Mouse (Mus musculus) forebrain, embryonic 14.5 days (tissue): ENCODE data around the gene Npc1l1. TPM values are rescaled to one million over a fixed set of nuclear protein-coding genes. Genes with fewer than 3 reads are reported as not detected.

Experiments
- ATAC-seq: fragments of 200-750 bp; cut with Nextera tagmentation; 2 replicates; pipeline ENCODE4 v1.8.0; 2017; ENCODE audit warnings: mild to moderate bottlenecking, moderate library complexity
- DNase-seq: peaks from one replicate; pipeline ENCODE4 v3.0.0-alpha.2; 2015; ENCODE audit warnings: low spot score
- H3K27ac ChIP-seq: fragments of 300-500 bp; sonication (generic); 2 replicates; pipeline ENCODE4 v1.5.1; 2014; ENCODE audit warnings: low read depth, mild to moderate bottlenecking, control low read depth, low read length, moderate library complexity
- H3K27me3 ChIP-seq: fragments of 300-500 bp; sonication (generic); replicated peaks from 2 replicates; pipeline ENCODE4 v1.6.1; 2014; ENCODE audit warnings: low read length, control low read depth, mixed read lengths; ENCODE audit not compliant: control insufficient read depth, insufficient read depth
- H3K36me3 ChIP-seq: fragments of 300-500 bp; sonication (generic); 2 replicates; pipeline ENCODE4 v1.6.1; 2014; ENCODE audit warnings: low read length, control low read depth; ENCODE audit not compliant: control insufficient read depth, insufficient read depth
- H3K4me1 ChIP-seq: fragments of 300-500 bp; sonication (generic); 2 replicates; pipeline ENCODE4 v1.6.1; 2014; ENCODE audit warnings: antibody characterized with exemption, low read length, control low read depth; ENCODE audit not compliant: control insufficient read depth, insufficient read depth
- H3K4me2 ChIP-seq: fragments of 300-500 bp; sonication (generic); 2 replicates; pipeline ENCODE4 v1.6.1; 2014; ENCODE audit warnings: mild to moderate bottlenecking, control low read depth, low read length
- H3K4me3 ChIP-seq: fragments of 300-500 bp; sonication (generic); 2 replicates; pipeline ENCODE4 v1.5.1; 2014; ENCODE audit warnings: low read depth, low read length, control low read depth
- H3K9ac ChIP-seq: fragments of 300-500 bp; sonication (generic); 2 replicates; pipeline ENCODE4 v1.6.1; 2014; ENCODE audit warnings: mild to moderate bottlenecking, low read length, control low read depth, moderate library complexity
- H3K9me3 ChIP-seq: fragments of 300-500 bp; sonication (generic); replicated peaks from 2 replicates; pipeline ENCODE4 v1.6.1; 2016; ENCODE audit warnings: low read length, control low read depth, mixed read lengths; ENCODE audit not compliant: control insufficient read depth
- WGBS: fragments of 180-500 bp; shearing (Covaris S2); extraction: QIAGEN DNeasy Blood & Tissue Kit; methylation state at CpG from one replicate; pipeline ENCODE4 v1.1.7; 2014; 5-methylcytosine and 5-hydroxymethylcytosine counted together
- polyA plus RNA-seq: library from polyadenylated mRNA; unstranded; fragments of >200 nt; fragmentation: Nextera tagmentation; extraction: Ambion mirVana; gene quantifications from 2 replicates; pipeline ENCODE4 v1.2.1, GENCODE M21; 2014

Gene Npc1l1
- polyA plus RNA-seq, 1 experiment from 2014 or later = 0.05 TPM

DNA sequence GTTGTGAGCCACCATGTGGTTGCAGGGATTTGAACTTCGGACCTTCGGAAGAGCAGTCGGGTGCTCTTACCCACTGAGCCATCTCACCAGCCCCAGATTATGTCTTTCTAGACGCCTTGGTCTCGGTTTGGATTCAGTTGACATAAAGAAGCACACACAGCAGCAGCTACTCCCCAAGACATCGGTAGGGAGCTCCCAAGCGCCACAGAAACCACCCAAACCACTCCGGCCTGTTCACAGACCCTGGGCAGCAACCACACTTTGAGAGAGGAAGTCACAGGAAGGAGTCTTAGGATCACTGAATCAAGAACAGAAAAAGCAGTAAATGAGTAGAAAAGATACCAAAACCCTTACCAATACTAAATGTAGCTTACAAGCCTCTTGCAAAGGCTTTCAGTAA is 33.2 kb downstream of the Npc1l1 start:
- 93% methylated on average over 8 of the region's 8 CpGs for WGBS
- no peak for DNase-seq
- no peak for ATAC-seq

DNA sequence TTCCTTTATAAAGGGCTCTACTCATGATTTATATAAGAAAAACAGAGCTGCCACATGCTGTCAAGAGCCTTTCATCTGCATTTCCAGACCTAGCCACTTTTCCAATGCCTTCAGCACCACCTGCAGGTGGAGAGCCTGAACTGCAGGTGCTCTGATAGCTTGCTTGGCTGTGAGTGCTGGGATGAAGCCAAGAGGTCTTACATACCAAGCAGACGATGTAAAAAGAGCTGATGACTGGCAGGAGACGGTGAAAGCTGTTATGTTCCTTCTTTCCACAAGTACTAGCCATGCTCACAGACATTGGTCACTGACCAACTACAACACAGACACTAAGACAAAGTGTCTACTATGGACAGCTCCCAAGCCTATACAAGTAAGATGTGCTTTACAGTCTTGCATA is 42.1 kb downstream of the Npc1l1 start:
- peaks cover 9% of the 10 kb centered on the region for H3K4me1 ChIP-seq
- 0 out of 2 replicates have a peak overlapping the region, but pooled peaks have one; percentile 9 for H3K27ac ChIP-seq
- H3K27me3 ChIP-seq = no peaks in the 10 kb centered on the region
- no peak overlapping the region for H3K4me3 ChIP-seq
- WGBS = 1% methylated on average over 2 of the region's 2 CpGs
- H3K4me2 ChIP-seq = no peak overlapping the region
- DNase-seq (peak; percentile 97), ATAC-seq (peak; percentile 77)
- no peaks in the 10 kb centered on the region for H3K9me3 ChIP-seq
- H3K36me3 ChIP-seq = peaks cover 17% of the 10 kb centered on the region; the same call in 1 of the 2 replicates
- H3K9ac ChIP-seq = no peak overlapping the region

More for the DNA sequence above, 33.2 kb downstream of the Npc1l1 start:
- Histone ChIP-seq H3K27me3 (no peaks in the 10 kb centered on the region), H3K9ac (no peak overlapping the region), H3K4me3 (no peak overlapping the region), H3K9me3 (no peaks in the 10 kb centered on the region), H3K4me1 (peaks cover 13% of the 10 kb centered on the region), H3K4me2 (no peak overlapping the region), H3K27ac (no peak overlapping the region), H3K36me3 (peaks cover 11% of the 10 kb centered on the region; the same call in 1 of the 2 replicates)

DNA sequence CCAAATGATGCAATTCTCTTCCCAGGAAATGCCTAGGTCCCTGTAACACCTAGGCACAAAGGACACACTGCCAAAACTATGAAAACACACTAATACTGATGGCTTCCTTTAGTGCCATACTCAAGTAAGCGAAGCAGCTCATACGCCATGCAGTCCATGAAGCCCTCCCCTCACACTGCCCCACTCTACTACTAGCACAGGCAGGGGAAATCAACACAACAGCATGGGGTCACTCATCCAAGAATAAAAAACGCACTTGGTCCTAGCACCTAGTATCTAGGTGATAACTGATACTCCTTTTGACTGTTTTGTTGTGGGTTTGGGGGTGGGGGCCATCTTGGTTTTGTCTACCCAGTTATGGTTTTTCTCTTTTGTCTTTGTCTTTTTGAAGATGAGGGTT is 42.5 kb downstream of the Npc1l1 start:
- H3K9me3 ChIP-seq = no peaks in the 10 kb centered on the region
- DNase-seq (peak; percentile 5), ATAC-seq (0 out of 2 replicates have a peak, but pooled peaks have one; percentile 36)
- 92% methylated on average over 3 of the region's 3 CpGs for WGBS
- H3K4me1 ChIP-seq = peaks cover 11% of the 10 kb centered on the region
- no peak overlapping the region for H3K4me2 ChIP-seq
- H3K27ac ChIP-seq = no peak overlapping the region
- H3K4me3 ChIP-seq = no peak overlapping the region
- 0 out of 2 replicates have a peak, but pooled peaks cover 12% of the 10 kb centered on the region for H3K36me3 ChIP-seq
- H3K9ac ChIP-seq = no peak overlapping the region
- no peaks in the 10 kb centered on the region for H3K27me3 ChIP-seq

DNA sequence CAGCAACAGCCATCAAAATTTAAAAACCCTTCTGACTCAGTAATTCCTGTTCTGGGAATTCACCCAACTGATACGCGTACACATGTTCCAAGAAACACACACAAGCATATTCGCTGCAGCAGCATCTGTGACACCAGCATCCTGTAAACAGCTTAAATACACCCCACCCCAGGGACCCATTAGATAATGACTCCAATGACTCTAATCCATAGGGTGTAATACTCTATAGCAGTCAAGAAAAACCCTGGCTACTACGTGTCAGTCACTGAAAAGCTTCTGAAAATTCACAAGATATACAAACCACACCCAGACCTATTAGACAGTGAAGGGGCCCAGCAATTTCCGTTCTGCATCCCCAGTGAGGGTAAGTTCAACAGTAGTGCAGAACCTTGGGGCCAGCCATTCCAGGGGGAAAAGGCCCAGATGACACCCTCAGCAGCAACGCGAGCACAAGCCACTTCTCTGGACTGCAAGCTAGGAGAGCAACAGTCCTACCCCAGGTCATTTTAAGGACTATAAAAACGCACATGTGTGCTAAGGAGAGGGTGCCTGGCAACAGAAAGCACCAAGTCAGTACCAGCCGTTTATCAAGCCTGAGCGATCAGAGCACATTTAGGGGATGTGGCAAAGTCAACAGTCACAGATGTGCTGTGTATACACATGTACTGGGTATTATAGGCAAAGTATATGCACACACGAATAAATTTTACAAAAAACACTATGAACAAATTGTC is 45.6 kb downstream of the Npc1l1 start:
- ATAC-seq = no peak
- 75% methylated on average over 11 of the region's 11 CpGs for WGBS
- 0 out of 2 replicates have a peak overlapping the region, but pooled peaks have one; percentile 29 for H3K9ac ChIP-seq

DNA sequence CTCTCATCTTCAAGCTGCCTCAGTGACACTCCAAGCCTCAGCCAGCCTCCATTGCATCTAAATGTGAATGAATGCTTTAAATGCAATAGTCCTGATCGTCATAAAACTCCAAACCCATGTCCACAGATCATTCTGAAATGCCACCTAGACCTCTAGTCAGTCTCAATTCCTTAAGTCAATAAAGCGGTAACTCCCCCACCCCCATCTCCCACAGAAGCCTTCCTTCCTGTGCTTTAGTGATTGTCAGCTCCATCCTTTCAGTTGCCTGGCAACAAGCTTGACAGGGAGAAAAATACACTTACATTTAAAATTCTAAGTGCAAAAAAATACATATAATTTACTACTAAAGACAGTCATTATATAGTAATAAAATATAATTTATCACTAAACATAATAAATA is 46.7 kb downstream of the Npc1l1 start:
- no peak for ATAC-seq
- Histone ChIP-seq H3K9me3 (no peaks in the 10 kb centered on the region), H3K4me3 (no peak overlapping the region), H3K4me1 (peaks cover 20% of the 10 kb centered on the region), H3K36me3 (0 out of 2 replicates have a peak, but pooled peaks cover 4% of the 10 kb centered on the region), H3K9ac (no peak overlapping the region), H3K27ac (no peak overlapping the region), H3K4me2 (no peak overlapping the region), H3K27me3 (no peaks in the 10 kb centered on the region)
- 84% methylated on average over 2 of the region's 2 CpGs for WGBS
- DNase-seq = peak; percentile 32

More for the DNA sequence above, 45.6 kb downstream of the Npc1l1 start:
- DNase-seq = peak; percentile 33
- Histone ChIP-seq H3K4me2 (no peak overlapping the region), H3K27me3 (no peaks in the 10 kb centered on the region), H3K4me3 (no peak overlapping the region), H3K4me1 (peaks cover 11% of the 10 kb centered on the region), H3K9me3 (no peaks in the 10 kb centered on the region), H3K27ac (peak overlapping the region; percentile 17; the same call in 1 of the 2 replicates), H3K36me3 (0 out of 2 replicates have a peak, but pooled peaks cover 4% of the 10 kb centered on the region)

DNA sequence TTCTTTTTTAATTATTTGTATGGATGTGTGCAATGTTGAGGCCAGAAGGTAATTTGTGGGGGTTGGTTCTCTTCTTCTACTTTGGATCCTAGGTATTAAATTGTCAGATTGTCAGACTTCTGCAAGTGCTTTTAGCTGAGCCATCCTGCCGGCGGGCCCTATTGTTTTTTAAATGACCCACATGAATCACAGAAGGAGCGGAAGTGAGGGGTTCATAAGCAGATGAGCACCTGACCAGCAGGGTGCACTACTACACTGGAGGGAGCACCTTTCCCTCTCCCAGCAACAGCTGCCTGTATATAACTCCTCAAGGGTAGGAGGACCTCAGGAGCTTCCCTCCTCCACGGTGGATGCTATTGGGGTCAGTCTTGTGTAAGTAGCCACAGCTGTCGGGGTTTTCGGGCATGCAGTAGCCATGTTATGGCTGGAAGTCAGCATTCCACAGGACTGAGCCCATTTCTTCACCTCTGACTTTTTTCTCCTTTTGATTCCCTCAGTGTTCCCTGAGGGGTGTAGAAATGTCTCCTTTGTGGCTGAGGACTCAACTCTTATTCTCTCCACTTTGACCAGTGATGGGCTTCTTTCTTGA is 49.0 kb downstream of the Npc1l1 start:
- ATAC-seq (no peak), DNase-seq (no peak)
- H3K9me3 ChIP-seq = no peaks in the 10 kb centered on the region
- no peak overlapping the region for H3K4me2 ChIP-seq
- WGBS = 46% methylated on average over 6 of the region's 6 CpGs
- no peak overlapping the region for H3K9ac ChIP-seq
- H3K4me1 ChIP-seq = peaks cover 16% of the 10 kb centered on the region
- H3K27ac ChIP-seq = no peak overlapping the region
- no peak overlapping the region for H3K4me3 ChIP-seq
- no peaks in the 10 kb centered on the region for H3K36me3 ChIP-seq
- H3K27me3 ChIP-seq = no peaks in the 10 kb centered on the region

DNA sequence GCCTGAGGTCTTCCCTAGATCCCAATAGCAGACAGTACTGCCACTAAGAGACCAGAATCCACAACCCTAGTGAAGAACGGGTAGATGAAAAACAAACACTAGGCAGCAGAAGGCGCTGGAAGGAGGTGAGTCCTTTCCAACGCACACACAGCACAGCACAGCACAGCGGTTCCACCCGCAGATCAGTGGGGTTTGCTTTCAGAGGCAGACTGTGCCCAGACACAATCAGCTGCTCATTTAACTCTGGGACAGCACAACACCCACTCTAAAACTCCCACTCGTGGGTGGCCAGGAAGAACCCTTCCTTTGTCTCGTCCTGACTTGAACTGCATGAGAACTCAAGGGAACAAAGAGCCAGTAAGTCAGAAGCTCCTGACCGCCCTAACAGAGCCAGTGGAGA is 50.7 kb downstream of the Npc1l1 start:
- Histone ChIP-seq H3K9me3 (no peaks in the 10 kb centered on the region), H3K27me3 (no peaks in the 10 kb centered on the region), H3K4me3 (no peak overlapping the region), H3K4me2 (no peak overlapping the region), H3K9ac (no peak overlapping the region), H3K4me1 (peaks cover 16% of the 10 kb centered on the region), H3K36me3 (no peaks in the 10 kb centered on the region), H3K27ac (no peak overlapping the region)
- WGBS = 10% methylated on average over 8 of the region's 8 CpGs
- ATAC-seq = no peak
- no peak for DNase-seq

DNA sequence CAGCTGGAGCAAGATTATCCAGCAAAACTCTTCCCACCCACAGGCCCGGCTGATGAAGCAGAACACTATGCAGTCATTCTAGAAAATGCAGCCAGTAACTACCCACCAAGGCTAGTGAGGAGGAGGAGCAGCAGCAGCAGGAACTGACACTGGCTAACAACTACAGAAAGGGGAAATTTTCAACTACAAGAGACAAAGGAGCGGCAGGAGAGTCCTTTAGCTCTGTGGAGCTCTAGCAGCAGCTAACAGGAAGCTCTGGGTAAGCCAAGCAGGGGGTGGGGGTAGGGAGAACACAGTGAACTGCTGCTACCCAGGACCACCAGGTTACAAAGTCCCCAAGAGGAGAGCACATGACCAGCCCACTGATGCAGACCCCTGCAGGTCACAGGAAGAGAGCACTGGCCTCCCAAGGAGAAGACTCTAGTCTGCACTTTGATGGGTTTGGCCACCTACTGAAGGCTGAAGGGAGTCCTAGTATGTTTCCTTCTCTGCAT is 51.2 kb downstream of the Npc1l1 start:
- 0 out of 2 replicates have a peak overlapping the region, but pooled peaks have one; percentile 8 for H3K9ac ChIP-seq
- no peak overlapping the region for H3K4me2 ChIP-seq
- DNase-seq (no peak), ATAC-seq (no peak)
- H3K27me3 ChIP-seq = no peaks in the 10 kb centered on the region
- no peaks in the 10 kb centered on the region for H3K9me3 ChIP-seq
- H3K4me1 ChIP-seq = peaks cover 16% of the 10 kb centered on the region
- 23% methylated on average over 2 of the region's 2 CpGs for WGBS
- no peaks in the 10 kb centered on the region for H3K36me3 ChIP-seq
- H3K27ac ChIP-seq = peak overlapping the region; percentile 9; the same call in 1 of the 2 replicates
- no peak overlapping the region for H3K4me3 ChIP-seq
